Mouse (Mus musculus) megakaryocyte, adult 5-6 weeks (primary cell): Measurements from ENCODE around the gene Uvssa. TPM values are rescaled to one million over a fixed set of nuclear protein-coding genes. Genes with fewer than 3 reads are reported as not detected.

Source experiments
- ATAC-seq: 2 replicates; pipeline ENCODE4 v1.8.0; 2016; ENCODE audit warnings: mild to moderate bottlenecking, inconsistent platforms; ENCODE audit not compliant: poor library complexity, severe bottlenecking
- total RNA-seq, 2 experiments: library from RNA; stranded (forward) in 1 of 2; stranded (reverse) in 1 of 2; fragments of 153-499, 151-499 nt in 1 of 2; fragments of 221-1000, 200-1000 nt in 1 of 2; gene quantifications; 2 replicates each; pipeline versions ENCODE4 v1.2.3 to v1.2.4; 2015 to 2017

Gene Uvssa
- total RNA-seq, 2 experiments from 2014 or later, result 6.1 to 9.4 TPM

DNA sequence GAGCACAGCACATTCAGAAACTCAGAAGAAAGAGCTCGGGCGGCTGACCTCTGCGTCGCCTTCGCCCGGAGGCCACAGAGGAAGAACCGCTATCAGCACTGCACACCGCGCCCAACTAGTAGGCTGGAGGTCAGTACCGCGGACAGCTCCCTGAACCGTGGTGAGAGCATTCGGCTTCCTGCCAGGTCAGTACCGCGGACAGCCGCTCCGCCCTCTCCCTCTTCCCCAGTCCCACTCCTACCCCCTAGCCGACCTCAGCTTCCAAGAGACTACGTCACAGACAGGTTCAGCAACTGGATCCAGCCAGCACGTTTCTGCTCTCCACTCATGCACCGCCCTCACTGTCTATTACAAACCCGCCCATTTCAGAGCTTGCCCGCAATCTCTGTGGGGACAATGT is 59.9 kb downstream of the Uvssa start:
- peak; percentile 84 for ATAC-seq

DNA sequence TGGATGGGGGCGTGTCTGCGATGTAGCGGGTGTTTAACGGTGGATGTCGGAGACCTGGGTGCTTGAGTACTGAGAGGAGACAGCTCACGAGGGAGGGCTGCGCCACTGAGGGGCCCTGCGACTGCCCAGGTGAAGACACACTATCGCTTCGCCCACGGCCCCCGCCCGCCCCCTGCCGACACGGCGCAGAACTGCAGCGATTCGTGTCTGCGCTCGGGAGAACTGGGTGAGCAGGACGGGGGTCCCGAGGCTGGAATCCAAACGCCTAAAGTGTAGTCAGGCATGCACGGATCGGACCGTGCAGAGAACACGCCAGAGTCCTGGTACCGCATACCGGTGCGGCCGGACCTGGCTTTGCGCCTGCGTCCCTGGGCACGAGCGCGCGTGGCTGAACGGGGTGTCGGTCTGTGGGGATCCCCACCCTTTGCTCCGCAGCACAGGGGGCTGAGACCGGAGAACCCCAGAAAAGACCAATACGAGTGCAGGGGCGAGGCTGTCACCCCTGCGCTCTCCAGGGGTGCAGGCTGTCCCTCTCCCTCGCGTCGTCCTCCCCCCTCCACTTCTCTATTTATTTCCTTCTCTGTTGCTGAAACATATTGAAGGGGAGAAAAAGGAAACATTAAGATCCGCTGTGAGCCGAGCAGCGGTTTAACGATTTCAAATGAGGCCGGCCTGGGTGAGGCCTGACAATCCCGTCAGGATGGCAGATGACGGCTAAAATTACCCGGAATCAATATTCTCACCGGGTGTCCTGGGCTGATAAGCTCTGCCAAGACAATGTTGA is 64.8 kb downstream of the Uvssa start:
- ATAC-seq, result peak; percentile 70

DNA sequence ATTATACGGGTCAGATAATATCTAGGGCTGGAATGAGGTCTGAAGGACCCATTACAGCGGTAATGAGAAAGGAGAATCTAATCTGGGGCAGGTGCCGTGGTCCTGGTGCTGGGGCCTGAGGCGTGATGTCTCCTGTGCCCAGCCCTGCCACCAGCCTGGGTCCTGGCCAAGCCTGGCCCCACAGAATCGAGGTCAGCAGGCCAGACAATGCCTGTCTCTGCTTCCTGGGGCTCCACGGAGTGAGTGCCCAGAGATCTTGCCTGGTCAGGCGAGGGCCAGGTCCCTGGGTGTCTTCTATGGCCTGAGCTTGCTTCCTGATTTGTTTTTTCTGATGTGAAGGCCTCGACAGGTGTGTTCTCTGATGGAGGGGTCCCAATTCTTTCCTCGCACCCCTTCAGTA is 65.4 kb downstream of the Uvssa start:
- ATAC-seq, result no peak

DNA sequence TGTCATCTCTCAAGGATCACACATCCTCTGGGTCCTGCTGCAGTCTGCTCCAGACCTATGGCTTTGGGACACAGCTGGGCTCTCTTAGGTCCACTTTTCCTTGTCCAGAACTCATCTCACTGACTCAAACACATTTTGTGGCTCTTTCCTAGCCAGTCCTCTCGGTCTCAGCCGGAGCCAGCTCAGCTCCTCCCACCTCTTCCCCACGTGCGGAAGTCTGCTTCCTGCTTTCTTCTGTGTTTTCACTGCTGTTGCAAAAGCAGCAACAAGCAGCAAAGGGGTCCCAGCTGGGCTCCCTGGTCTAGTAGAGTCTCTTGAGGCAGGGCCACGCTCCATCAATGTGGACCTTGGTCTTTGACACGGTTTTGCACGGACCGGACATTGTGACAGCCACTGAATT is 77.4 kb downstream of the Uvssa start:
- no peak for ATAC-seq

DNA sequence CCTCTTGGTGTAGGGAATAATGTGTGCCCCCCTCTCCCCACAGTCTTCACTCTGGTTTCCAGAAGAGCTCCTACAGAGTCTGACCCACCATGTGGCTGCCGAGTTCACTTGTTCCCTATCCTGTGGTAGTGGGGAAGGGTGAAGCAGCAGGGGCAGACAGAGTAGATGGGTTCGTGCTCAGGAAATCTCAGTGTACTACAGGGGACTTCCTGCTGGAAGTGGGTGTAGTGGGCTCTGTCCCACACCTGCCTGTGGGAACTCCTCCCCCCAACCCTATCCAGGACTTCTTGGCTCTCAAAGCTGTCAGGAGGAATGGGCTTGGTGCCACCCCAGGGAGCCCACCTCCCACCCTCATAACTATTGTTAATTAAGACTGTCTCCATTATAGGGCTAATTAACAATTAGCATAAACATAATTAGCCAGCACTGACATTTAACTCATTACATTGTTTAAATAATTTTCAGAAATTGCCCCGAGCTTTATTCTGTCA is 79.8 kb downstream of the Uvssa start:
- no peak for ATAC-seq

DNA sequence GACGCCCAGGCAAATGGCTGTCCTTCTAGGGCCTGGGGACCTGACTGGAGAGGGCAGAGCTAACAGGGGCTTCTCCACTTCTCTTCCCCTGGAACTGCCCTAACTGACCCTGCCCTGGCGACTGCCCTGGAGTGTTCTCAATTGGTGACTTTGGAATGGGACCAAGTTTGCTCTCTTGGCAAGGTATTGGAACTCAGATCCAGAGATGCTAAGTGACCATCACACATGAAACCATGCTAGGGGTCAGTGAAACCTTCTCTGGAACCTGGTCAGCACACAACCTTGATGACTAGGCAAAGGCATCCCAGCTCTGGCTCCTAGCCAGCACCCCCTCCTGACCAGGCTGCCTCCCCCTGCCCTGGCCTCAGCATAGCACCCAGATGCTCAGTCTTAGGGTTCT is 80.8 kb downstream of the Uvssa start:
- no peak for ATAC-seq

DNA sequence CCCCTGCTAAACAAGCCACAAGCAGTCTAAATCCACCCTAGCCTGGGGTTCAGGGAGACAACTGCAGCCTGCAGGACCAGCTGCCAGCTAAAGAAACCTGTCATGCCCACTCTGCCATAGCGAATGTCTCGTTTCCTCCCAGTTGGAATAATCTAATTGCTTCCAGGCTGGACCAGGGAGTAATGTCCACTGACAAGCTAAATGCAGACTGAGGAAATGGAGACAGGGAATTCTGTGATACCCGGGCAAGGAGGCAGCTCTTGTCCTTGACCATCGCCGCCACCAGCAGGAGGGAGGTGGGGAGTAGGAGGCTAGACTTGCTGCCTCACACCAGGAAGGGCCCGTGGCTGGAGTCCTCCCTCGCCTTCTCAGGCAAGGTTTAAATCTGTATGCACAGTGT is 86.0 kb downstream of the Uvssa start:
- ATAC-seq, result no peak

DNA sequence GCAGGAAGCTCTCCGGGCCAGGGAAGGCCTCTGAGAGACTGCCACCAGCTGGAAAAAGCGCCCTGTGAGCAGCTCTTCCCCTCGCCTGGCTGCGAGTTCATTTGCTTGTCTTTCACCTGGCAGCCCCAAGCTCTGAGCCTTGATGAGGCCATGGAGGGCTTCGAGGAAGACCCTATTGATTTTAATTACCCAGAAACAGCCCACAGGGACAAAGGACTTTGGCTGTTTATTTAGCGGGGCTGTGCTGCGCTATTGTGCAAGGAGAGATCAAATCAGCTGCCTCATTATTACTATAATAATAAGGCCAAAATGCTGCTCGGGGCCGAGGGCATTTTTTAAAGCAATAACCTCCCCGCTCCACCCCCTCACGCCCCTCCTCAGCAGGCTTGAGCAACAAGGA is 87.1 kb downstream of the Uvssa start:
- ATAC-seq, result no peak

Other genes starting within 250 kb of the Uvssa start
- 0.69 and 0.73 TPM in 2 replicates for gene Spon2, start 160.1 kb upstream of the Uvssa start, total RNA-seq (2015)
- gene Spon2, start 160.1 kb upstream of the Uvssa start, total RNA-seq (2017), result not detected in 2 replicates
- gene Ctbp1, start 103.6 kb upstream of the Uvssa start, total RNA-seq (2015), result 103 and 120 TPM in 2 replicates
- 103 and 127 TPM in 2 replicates for gene Ctbp1, start 103.6 kb upstream of the Uvssa start, total RNA-seq (2017)
- gene Maea, start 43.0 kb upstream of the Uvssa start, total RNA-seq (2015), result 43.3 and 45.9 TPM in 2 replicates
- gene Maea, start 43.0 kb upstream of the Uvssa start, total RNA-seq (2017), result 239 and 253 TPM in 2 replicates
- gene Nkx1-1, start 55.4 kb downstream of the Uvssa start, total RNA-seq (2015), result not detected in 2 replicates
- not detected in 2 replicates for gene Nkx1-1, start 55.4 kb downstream of the Uvssa start, total RNA-seq (2017)